Mouse (Mus musculus): Measurements from ENCODE around the gene Asprv1.

DNA sequence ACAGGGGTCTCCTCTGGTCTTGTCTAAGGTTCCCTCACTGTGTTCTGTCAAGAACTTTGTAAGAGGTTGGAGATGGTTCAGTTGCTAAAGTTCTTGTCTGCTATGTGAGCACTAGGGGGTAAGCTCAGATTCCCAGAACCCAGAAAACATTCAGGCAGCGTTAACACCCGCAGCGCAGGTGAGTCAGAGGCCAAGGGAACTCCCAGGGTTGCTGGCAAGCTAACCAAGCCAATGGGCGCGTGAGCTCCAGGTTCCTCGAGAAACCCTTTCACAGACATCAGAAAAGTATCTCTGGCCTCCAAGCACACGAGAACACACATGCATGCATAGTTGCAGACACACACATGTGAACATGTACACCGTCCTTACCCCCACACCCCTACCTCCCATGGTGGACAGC lies 12.8 kb downstream of the Asprv1 start:
- TF ChIP-seq GATA1 (IDR thresholded peaks at IDR 0.05; ENCODE audit: borderline replicate concordance, low read length) (no peak), CTCF (IDR thresholded peaks at IDR 0.05; ENCODE audit: low read depth, low read length) (no peak)
